Mouse (Mus musculus) cerebellum, adult 2 months (tissue): ENCODE measurements around the gene Hmcn2.

Source experiments
- CTCF ChIP-seq: fragments of 200-500 bp; IDR thresholded peaks from 2 replicates; pipeline ENCODE4 v1.5.1; 2011; ENCODE audit warnings: low read depth, mild to moderate bottlenecking, control low read depth, low read length, moderate library complexity, borderline replicate concordance; ENCODE audit not compliant: insufficient read depth
- POLR2A ChIP-seq: fragments of 200-500 bp; IDR thresholded peaks from 2 replicates; pipeline ENCODE4 v1.6.1; 2011; ENCODE audit warnings: low read length, control low read depth, borderline replicate concordance; ENCODE audit not compliant: insufficient read depth

GRCm38 (mm10) chr2:31367186-31367585, 53.0 kb downstream of the Hmcn2 start:
- TF ChIP-seq POLR2A = no peak
- no peak for TF ChIP-seq CTCF
